Mouse (Mus musculus) monocyte, adult 2 months (primary cell): ENCODE data around the gene Lamc1.
"Not testable (repeated sequence)": the region's sequence is repeated elsewhere in the genome, so short reads cannot be mapped to it uniquely, and the experiment has no call there.

ENCODE experiments used
- DNase-seq, 2 experiments: peaks; one replicate each; pipeline ENCODE4 v3.0.0; 2022; ENCODE audit warnings: low spot score in 2 of 2, low read depth in 1 of 2

The Lamc1 gene

GRCm38 (mm10) chr1:153332444-153333295 lies at the start of gene Lamc1:
Gene Lamc1, minus strand, starts transcription at chr1:153332786.
- no peak for DNase-seq

GRCm38 (mm10) chr1:153380746-153381282 lies 48.2 kb upstream of the Lamc1 start:
- no peak for DNase-seq

- DNase-seq = no peak
Measured at GRCm38 (mm10) chr1:153379832-153380231, 47.2 kb upstream of the Lamc1 start.

GRCm38 (mm10) chr1:153378587-153378986 lies 46.0 kb upstream of the Lamc1 start:
- DNase-seq = no peak

- no peak for DNase-seq
Measured at GRCm38 (mm10) chr1:153376446-153376845, 43.9 kb upstream of the Lamc1 start.

GRCm38 (mm10) chr1:153374136-153374535 lies 41.5 kb upstream of the Lamc1 start:
- no peak for DNase-seq

GRCm38 (mm10) chr1:153371846-153372245 lies 39.3 kb upstream of the Lamc1 start:
- DNase-seq = no peak

- DNase-seq = no peak
Measured at GRCm38 (mm10) chr1:153369011-153369410, 36.4 kb upstream of the Lamc1 start.

- no peak for DNase-seq
Measured at GRCm38 (mm10) chr1:153367048-153367447, 34.5 kb upstream of the Lamc1 start.

- DNase-seq = no peak
Measured at GRCm38 (mm10) chr1:153361926-153362325, 29.3 kb upstream of the Lamc1 start.

GRCm38 (mm10) chr1:153360556-153360955 lies 28.0 kb upstream of the Lamc1 start:
- no peak for DNase-seq

- DNase-seq = no peak
Measured at GRCm38 (mm10) chr1:153357218-153357617, 24.6 kb upstream of the Lamc1 start.

GRCm38 (mm10) chr1:153354466-153354865 lies 21.9 kb upstream of the Lamc1 start:
- no peak for DNase-seq

GRCm38 (mm10) chr1:153353736-153354430 lies 21.3 kb upstream of the Lamc1 start:
- DNase-seq = no peak

- DNase-seq = no peak
Measured at GRCm38 (mm10) chr1:153351034-153351433, 18.4 kb upstream of the Lamc1 start.

- DNase-seq = no peak
Measured at GRCm38 (mm10) chr1:153347726-153348125, 15.1 kb upstream of the Lamc1 start.

- DNase-seq = no peak
Measured at GRCm38 (mm10) chr1:153347040-153347439, 14.5 kb upstream of the Lamc1 start.

- no peak for DNase-seq
Measured at GRCm38 (mm10) chr1:153345699-153346291, 13.2 kb upstream of the Lamc1 start.

- DNase-seq = no peak
Measured at GRCm38 (mm10) chr1:153345002-153345401, 12.4 kb upstream of the Lamc1 start.

GRCm38 (mm10) chr1:153335451-153335850 lies 2.9 kb upstream of the Lamc1 start:
- not testable (repeated sequence) for DNase-seq

- no peak for DNase-seq
Measured at GRCm38 (mm10) chr1:153333296-153334121, 923 bp upstream of the Lamc1 start.
